Mouse (Mus musculus): ENCODE results near the gene Ap2b1. TPM values are rescaled to one million over a fixed set of nuclear protein-coding genes. Genes with fewer than 3 reads are reported as not detected.
"Not testable (repeated sequence)": the region's sequence is repeated elsewhere in the genome, so short reads cannot be mapped to it uniquely, and the experiment has no call there.

Gene Ap2b1
- total RNA-seq, 2 experiments from 2014 or later, result 34.3 to 35.7 TPM

DNA sequence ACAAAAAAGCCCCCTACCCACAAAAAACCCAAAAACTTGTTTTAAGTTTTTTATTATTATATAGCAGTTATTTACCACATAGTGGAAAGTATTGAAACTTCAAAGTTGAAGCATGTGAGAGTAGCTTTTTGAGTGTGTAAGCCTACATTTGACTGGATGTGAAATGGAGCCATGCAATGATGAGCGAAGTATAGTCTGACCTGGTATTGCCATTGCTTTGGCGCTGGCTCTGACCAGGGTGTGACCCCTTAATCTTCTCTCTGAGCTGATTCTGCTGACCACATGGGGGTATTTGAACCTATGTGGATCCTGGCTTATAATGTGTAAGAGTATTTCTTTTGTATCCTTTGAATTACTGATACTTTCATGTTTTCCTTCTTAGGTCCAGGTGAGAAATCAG is 4.7 kb upstream of the Ap2b1 start:
- intact Hi-C loops (cut with DNase I; ENCODE audit: low total_unique reads), result no loop called here
- DNase-seq, result no peak

DNA sequence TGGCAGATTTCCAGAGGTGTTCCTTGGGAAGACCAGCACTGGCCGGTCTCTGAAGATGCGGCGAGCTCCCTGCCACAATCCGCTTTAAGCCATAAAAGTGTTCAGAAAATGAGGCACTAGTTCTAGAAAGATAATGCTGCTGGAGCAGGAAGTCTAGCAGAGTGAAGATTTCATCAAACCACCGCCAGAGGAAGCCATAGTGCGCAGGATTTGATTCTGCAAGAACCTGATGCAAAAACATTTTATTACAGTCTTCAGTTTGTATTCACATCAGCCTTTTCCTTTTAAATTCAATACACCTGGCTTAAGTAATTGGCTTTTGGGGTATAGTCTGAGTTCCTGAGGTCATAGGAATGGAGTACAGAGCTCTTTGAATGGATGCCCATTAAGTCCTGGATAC is 1.0 kb upstream of the Ap2b1 start:
- DNase-seq, result no peak
- intact Hi-C loops (cut with DNase I; ENCODE audit: low total_unique reads), result no loop called here

DNA sequence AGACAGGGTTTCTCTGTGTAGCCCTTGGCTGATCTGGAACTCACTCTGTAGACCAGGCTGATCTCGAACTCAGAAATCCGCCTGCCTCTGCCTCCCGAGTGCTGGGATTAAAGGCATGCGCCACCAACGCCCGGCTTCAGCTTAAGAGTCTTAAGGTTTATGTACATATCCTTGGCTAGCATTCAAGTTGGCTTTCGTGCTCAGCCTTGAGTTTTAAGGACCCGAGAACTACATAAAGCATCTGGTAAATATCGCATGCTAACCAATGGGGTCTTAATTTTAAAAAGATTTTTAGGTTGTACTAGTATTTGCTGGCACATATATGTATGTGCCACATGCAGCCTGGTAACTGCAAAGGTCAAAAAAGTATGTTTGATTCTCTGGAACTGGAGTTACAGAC is 900 bp downstream of the Ap2b1 start:
- intact Hi-C loops (cut with DNase I; ENCODE audit: low total_unique reads), result no loop called here
- no peak for DNase-seq

DNA sequence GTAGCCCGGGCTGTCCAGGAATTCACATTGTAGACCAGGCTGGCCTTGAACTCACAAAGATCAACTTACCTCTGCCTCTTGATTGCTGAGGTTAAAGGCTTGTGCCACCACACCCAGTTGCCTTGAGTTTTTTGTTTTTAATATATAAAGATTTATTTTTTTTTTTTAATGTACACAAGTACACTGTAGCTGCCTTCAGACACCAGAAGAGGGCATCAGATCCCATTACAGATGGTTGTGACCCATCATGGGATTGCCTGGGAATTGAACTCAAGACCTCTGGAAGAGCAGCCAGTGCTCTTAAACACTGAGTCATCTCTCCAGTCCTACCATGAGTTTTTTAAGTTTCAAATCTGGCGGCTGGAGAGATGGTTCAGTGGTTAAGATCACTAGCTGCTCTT is 2.6 kb downstream of the Ap2b1 start:
- intact Hi-C loops (cut with DNase I; ENCODE audit: low total_unique reads), result no loop called here
- no peak for DNase-seq

DNA sequence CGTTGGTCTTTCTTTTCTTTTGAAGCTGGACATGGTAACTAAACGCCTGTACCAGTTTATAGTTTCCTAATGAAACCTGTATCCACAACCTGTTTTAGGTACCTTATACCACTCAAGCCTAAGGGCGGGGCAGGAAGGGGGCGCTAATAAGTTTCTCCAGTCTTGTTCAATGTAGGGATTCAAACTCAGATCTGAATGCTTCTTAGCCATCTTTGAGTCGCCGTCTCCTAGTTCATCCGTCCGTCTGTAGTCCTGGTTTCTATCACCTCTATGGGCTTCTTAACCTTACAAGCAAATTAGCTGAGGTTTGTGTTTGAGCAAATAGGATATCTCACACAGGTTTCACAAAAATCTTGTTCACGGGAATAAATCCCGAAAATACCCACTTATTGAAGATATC is 3.3 kb downstream of the Ap2b1 start:
- intact Hi-C loops (cut with DNase I; ENCODE audit: low total_unique reads), result no loop called here
- DNase-seq, result no peak

DNA sequence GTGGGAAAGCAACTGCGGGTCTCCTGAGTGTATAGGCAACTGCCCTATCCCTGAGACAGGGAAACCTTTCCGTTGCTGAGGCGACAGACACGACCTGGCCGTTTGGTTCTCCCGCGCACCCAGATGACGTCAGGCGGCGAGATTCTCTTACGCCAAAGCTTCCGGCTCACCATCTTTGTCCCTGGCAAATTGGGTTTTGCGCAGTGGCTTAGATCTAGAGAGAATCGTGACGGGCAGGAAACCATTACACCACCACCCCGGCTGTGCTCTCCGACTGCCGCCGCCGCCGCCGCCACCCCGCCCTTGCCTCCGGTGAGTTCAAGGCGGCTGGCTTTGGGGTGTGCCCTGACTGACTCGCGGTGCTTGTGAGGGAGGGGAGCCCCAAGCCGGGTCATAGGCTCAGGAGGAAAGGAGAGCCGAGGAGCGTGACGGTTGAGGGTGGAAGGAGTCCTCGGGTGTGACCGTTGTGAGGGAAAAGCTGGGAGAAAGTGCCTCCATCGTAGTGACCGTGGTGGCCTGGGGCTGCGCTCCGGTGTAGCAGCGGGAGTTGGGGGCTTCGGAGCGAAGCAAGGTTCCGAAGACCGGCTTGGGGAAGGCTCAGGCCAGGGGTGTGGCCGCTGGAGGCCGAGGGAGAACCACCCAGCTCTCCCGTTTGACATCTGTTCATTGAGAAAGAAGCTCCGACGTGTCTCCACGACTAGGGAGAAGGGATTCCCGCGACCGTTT is 3.9 kb downstream of the Ap2b1 start, which contains the start of gene Pex12:
Gene Pex12, minus strand, starts transcription at position 61 of the 726 bp plus-strand sequence.
- peak; percentile 92 for DNase-seq
- intact Hi-C loops (cut with DNase I; ENCODE audit: low total_unique reads), result no loop called here

DNA sequence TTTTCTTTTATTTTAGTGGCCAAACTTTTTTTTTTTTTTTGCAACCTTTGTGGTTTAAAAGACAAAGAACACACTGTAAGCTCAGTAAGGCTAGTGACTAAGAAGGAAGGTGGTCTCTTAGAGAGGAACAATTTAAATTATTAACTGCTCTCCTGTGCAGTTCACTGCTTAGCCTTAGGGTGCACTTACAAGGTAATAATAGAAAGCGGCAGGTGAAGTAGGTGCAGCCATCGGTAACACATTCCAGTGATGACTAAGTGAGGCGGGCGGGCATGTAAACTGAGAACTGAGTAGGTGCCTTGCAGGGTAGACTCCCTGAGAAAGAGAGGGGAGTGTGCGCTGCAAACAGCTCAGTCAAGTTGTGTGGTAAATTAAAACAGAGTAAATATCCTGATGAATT is 4.9 kb downstream of the Ap2b1 start:
- intact Hi-C loops (cut with DNase I; ENCODE audit: low total_unique reads), result no loop called here
- DNase-seq, result no peak

DNA sequence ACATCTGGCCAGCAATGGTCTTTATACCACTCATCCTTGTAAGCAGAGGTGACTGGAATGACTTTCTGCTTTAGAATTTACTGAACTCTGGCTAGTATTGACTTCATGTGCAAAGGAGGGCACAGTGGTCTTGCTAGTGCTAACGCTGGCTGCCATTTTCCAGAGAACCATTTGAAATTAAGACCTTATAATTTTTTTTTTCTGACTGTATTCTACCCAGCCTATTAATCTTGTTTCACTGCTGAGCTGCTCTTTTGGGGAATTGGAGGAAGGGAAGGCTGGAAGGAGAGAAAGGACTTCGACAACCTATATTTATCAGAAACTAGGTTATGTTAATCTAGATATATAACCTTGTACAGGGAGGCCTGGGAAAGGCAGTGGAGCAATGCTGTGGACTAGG is 5.7 kb downstream of the Ap2b1 start:
- intact Hi-C loops (cut with DNase I; ENCODE audit: low total_unique reads), result no loop called here
- DNase-seq, result no peak

DNA sequence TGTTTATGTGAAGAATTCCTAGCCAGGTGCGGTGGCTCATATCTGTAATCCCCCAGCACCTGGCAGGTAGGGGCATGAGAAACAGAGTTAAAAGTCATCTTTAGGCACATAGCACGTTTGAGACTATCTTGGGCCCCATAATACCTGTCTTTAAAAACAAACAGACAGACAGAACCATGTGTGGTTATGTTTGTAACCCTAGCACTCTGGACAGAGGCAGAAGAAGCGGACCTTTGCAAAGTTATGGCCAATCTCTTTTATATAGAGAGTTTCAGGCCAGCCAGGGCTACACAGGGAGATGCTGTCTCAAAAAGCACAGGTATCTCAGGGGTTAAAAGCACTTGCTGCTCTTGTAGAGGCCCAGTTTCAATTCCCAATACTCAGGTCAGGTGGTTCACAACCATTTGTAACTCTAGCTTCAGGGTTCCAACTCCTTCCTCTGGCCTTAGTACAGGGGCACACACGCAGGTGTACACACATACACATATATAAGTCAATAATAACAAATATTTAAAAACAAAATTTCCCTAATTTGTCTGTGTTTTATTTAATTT is 8.0 kb downstream of the Ap2b1 start:
- DNase-seq, result no peak
- intact Hi-C loops (cut with DNase I; ENCODE audit: low total_unique reads), result no loop called here

DNA sequence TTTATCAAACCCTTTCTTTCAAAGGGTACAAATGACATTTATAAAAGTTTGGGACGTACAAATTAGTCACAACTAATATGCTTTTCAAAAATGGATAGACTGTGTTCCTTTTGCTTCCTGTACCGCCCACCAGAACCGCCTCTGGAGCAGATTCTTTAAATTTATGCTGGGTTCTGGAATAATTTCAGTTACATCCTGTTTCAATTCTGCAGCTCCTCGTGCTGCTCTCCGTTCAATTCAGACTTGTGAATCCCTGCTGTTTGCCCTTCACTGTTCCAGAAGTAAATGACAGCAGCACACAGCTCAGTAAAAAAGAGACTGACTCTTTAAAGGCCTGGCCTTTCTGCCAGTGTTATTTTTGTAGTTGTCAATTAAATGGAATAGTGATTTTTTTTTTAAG is 13.6 kb downstream of the Ap2b1 start:
- no peak for DNase-seq
- intact Hi-C loops (cut with DNase I; ENCODE audit: low total_unique reads), result no loop called here

DNA sequence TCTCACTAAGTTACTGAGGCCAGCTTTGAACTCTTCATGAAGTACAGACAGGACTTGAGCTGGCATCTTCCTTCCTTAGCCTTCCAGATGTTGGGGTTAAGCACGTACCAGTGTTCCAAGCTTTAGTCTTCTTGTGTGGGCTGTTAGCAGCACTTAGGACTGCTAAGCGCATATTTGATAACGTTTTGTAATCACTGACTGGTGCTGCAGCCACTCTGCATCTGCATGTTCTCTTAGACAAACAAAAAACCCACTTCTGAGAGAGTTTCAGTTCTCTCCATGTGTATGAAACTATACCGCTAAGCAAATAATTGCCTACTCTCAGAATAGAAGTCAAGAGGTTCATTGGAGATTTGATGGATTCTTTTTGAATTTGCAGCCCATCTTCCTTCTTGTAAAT is 20.2 kb downstream of the Ap2b1 start:
- DNase-seq, result no peak

DNA sequence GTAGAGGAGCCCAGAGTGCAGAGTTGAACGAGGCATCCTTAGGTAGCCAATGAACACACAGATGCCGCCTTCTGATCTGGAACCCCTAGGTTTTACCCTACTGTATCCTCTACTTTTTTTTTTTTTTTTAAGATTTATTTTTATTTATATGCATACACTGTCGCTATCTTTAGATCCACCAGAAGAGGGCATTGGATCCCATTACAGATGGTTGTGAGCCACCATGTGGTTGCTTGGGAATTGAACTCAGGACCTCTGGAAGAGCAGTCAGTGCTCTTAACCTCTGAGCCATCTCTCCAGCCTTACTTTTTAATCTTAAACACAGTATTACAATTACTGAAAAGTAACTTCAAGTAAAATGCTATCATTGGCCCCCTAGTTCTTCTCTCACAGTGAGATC is 27.9 kb downstream of the Ap2b1 start:
- intact Hi-C loops (cut with DNase I; ENCODE audit: low total_unique reads), result loop anchor here (10.0 kb wide), 1 partner anchor 98 kb away; the partner anchor contains the start of gene Gas2l2

More for the DNA sequence above, 20.2 kb downstream of the Ap2b1 start:
- intact Hi-C loops (cut with DNase I; ENCODE audit: low total_unique reads), result no loop called here

DNA sequence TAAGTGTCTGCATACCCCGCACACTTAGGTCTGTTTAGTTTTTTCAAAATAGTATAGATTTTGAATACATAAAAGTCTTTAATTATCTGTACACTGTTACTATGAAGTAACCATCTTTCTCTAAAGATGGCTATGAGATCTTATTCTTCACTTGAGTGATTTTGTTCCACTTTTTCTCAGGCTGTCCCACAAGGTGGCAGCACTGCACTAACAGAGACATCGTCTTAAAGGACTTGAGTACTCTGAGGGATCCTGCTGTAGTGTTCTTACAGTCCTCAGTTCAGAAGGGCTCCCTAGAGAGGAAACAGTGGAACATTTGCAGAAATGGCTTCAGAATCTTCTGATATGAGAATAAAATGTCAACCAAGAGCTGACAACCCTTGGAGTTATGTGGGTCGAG is 28.6 kb downstream of the Ap2b1 start:
- intact Hi-C loops (cut with DNase I; ENCODE audit: low total_unique reads), result loop anchor here (10.0 kb wide), 1 partner anchor 97 kb away; the partner anchor contains the start of gene Gas2l2
- DNase-seq, result peak; percentile 32

More for the DNA sequence above, 27.9 kb downstream of the Ap2b1 start:
- not testable (repeated sequence) for DNase-seq

DNA sequence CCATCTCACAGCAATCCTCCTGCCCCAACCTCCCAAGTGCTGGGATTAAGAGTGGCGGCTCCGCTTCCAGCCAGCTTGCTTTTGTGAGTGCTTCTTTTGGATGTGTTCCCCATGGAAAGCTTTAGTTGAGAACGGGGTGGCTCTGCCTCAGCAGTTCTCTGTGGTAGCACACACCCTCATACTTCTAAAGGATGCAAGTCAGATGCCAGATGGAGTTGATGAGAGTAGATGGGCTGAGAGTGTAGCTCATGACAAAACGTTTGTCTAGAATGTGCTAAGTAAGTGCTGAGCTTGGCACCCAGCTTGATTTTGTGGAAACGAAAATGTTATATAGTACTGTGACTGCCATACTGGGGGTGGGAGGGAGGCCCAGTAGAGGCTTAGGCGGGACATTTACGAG is 37.0 kb downstream of the Ap2b1 start:
- DNase-seq, result no peak
- intact Hi-C loops (cut with DNase I; ENCODE audit: low total_unique reads), result no loop called here

DNA sequence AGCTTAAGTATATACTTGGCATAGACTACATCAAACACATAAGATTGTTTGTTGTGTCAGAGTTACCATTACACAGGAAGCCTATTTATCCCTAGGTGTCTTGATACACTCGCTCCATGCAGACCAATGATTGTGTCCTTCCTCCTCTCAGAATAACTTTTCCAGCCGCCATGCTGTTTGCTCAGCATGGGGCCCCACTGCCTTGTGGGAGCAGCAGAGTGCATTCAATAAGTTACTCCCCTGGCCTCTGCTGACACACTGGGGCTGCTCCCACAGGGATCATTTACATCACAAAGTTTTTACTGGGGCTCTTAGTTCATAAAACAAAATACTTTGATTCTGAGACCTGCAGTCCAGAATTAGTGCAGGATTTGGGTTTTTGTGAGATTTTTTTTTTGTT is 40.9 kb downstream of the Ap2b1 start:
- DNase-seq, result no peak
- intact Hi-C loops (cut with DNase I; ENCODE audit: low total_unique reads), result no loop called here

DNA sequence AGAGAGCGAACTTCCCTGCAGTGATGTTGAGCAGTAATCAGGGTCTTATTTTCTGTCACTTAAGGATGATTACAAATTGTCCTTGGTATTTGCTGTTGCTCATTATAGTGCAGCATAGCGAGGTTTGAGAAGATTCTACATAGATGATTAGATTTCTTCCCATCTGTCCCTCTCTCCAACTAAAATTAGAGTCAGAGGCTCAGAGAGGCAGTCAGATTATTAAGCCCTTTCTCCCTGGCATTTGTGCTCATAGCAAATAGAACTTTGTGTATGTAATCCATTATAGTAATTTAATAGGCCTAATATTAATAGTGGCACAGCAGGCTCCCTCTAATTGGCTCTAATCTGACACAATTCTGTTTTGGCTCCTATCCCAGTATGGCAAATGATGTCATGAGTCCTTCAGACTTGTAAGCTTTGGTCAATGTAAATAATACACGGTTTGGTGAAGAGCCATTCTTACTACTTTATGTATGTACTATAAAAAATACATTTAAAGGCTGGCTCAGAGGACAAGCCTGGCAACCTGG is 43.0 kb downstream of the Ap2b1 start:
- intact Hi-C loops (cut with DNase I; ENCODE audit: low total_unique reads), result no loop called here
- DNase-seq, result no peak

DNA sequence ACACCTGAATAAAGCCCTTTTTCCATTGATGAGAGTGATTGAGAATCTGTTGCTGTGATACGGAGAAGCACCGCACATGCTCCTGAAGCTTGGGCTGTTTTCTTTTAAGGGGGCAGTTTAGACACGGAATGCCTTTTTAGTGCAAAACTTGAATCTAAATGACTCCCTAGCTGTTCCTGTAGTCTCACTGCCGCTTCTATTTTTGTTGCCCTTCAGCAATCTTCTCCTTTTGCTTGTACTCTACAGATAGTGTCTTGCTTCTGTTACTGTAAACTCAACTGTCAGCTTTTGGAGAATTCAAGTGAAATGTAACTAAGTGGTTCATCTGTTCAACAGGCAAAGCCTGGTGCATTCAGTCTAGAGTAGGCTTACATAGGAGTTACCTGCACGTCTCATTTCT is 56.6 kb downstream of the Ap2b1 start:
- DNase-seq, result no peak
- intact Hi-C loops (cut with DNase I; ENCODE audit: low total_unique reads), result loop anchor here (5.0 kb wide), 1 partner anchor 67 kb away; no protein-coding TSS in a partner anchor

DNA sequence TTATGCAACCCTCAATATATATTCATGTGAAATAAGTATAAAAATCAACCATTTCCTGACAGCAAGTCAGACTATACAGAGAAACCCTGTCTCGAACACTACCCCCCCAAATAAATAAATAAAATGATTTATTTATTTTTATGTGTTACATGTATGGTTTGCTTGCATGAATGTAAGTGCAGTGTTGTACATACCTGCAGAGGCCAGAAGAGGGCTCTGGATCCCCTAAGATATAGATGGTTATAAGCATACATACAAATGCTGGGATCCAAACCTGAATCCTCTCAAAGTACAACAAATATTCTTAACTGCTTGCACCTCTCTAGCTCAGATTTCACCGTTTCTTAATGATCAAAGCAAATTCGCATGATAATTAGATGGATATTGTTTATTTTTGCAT is 58.6 kb downstream of the Ap2b1 start:
- DNase-seq, result no peak
- intact Hi-C loops (cut with DNase I; ENCODE audit: low total_unique reads), result loop anchor here (5.0 kb wide), 1 partner anchor 65 kb away; no protein-coding TSS in a partner anchor

DNA sequence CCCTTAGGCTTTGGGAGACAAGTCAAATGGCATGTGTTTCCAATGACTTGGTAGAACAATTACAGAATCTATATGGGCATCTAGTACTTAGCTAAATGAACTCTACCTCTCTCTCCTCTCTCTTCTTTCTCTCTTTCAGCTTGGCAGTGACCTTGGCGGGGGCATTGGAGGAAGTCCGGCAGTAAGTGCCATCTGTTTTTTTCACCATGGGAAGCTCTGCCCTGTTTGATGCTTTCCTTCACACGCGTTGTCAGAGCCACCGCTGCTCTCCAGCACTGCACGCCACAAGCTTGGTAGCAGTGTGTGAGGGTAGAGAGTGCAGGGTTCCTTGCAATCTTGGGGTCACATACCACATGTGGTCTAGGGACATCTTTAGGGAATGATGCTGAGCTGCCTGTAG is 65.8 kb downstream of the Ap2b1 start:
- intact Hi-C loops (cut with DNase I; ENCODE audit: low total_unique reads), result no loop called here
- no peak for DNase-seq

DNA sequence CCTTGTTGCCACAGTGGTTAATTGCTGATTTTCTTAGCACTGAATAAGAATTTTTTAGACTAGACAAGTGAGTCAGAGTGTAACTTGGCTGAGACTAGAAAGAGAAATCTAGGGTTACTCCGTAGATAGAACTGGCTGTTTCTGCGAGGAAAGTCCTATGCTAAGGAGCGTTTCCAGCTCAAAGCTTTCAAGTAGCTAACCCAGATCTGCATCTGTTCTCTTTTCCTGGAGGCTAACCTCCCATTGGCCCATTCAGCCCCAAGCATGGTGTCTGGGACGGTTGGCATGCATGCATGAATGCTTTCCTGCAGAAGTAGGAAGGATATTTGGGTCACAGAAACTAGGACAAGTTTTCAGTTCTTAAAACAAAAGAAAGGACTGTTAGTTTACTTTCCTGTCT is 72.4 kb downstream of the Ap2b1 start:
- no peak for DNase-seq
- intact Hi-C loops (cut with DNase I; ENCODE audit: low total_unique reads), result no loop called here

DNA sequence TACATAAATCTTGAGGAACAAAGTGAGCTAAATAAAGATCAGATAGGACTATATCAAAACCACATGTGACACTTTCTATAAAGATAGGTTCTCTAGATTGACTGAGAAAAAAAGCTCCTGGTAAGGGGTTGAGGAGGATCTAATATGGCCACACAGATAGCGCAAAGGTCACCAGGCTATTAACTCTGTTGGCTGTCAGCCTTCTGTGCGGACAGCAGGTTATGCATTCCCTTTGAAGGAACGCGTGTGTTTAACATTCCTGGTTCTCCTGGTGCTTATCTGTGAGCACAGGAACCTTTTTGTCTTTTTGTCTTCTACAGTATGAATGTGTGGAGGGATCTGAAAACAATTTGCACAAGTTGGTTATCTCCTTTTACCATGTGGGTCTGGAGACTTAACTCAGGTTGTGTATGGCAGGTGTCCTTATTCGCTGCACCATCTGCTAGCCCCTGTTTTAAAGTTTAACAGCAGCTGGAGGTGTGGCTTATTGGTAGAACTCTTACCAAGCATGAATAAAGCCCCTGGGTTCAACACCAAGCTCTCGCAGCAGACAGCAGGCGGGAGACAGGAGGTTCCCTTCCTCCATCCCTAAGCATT is 81.0 kb downstream of the Ap2b1 start:
- no peak for DNase-seq
- intact Hi-C loops (cut with DNase I; ENCODE audit: low total_unique reads), result no loop called here
